Mouse (Mus musculus) kidney, embryonic 15.5 days (tissue): ENCODE data around the gene Serpine3. TPM values are rescaled to one million over a fixed set of nuclear protein-coding genes. Genes with fewer than 3 reads are reported as not detected.

Source experiments
- polyA plus RNA-seq: library from polyadenylated mRNA; unstranded; fragments of >200 nt; fragmentation: Nextera tagmentation; extraction: Ambion mirVana; gene quantifications from 2 replicates; pipeline ENCODE4 v1.2.1, GENCODE M21; 2015

Serpine3 gene
- polyA plus RNA-seq, 1 experiment from 2014 or later: not detected

Other genes starting within 250 kb of the Serpine3 start
- gene Gucy1b2, start 207.4 kb upstream of the Serpine3 start, polyA plus RNA-seq: not detected in 2 replicates
- 7.4 and 8.4 TPM in 2 replicates for gene Fam124a, start 107.9 kb upstream of the Serpine3 start, polyA plus RNA-seq
- 0.14 TPM in 1 of 2 replicates, not detected in the other for gene Gm4131, start 96.7 kb upstream of the Serpine3 start, polyA plus RNA-seq
- gene Ints6, start 97.5 kb downstream of the Serpine3 start, polyA plus RNA-seq: 19.5 and 21.9 TPM in 2 replicates
- 7.3 and 7.9 TPM in 2 replicates for gene Wdfy2, start 174.0 kb downstream of the Serpine3 start, polyA plus RNA-seq